Mouse (Mus musculus) liver, postnatal 0 days (tissue): Measurements from ENCODE around the gene Rtl6.

Experiments
- CTCF ChIP-seq: sonication (generic); IDR thresholded peaks from 2 replicates; pipeline ENCODE4 v1.5.1; 2016; ENCODE audit warnings: antibody characterized with exemption, low read depth
- EP300 ChIP-seq: IDR thresholded peaks from 2 replicates; pipeline ENCODE4 v1.6.1; 2016; ENCODE audit warnings: antibody characterized with exemption, low read depth, mild to moderate bottlenecking

GRCm38 (mm10) chr15:84597816-84598215, 40.2 kb upstream of the Rtl6 start:
- TF ChIP-seq EP300 (no peak), CTCF (no peak)
